Comparison of ENCODE assay signal across 27 mouse cellular contexts in the genomic region with DNA sequence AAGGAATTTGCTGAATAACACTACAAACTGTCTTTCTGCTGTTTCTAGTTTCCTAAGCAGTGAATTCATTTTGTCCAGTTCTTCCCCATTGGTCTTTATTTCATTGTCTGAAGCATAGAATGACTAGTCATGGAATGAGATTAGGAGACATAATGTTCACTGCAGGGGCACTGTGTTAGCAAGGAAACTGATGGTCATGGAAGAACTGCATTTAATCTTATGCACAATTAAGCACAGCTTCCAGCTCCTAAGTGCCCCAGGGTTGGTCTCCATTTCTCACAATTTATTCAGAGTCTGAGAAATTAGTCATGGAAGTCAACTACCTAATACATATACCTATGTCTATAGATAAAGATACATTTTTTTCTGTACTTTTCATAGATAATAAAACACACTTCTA.
DNase-seq lines count a peak whose midpoint lies in the region; ATAC-seq and TF ChIP-seq lines count a peak whose summit lies in the region.
"Had no signal": no experiment of that assay in that cellular context is flagged by ENCODE, and none has a peak within 500 bp of the region (broad histone marks: within the 10 kb centered on the region; RNA-seq: fewer than 3 reads in every experiment).

No protein-coding gene starts in this region.

- no peak overlapping the region for H3K27ac ChIP-seq in hindbrain, embryonic 11.5 days (ENCODE audit: low read depth, low read length)
- H3K27ac ChIP-seq in hindbrain, embryonic 10.5 days: no peak overlapping the region
- no peak overlapping the region for H3K27ac ChIP-seq in hindbrain, embryonic 12.5 days
- H3K27ac ChIP-seq in neural tube, embryonic 12.5 days: no peak overlapping the region
- H3K27ac ChIP-seq: embryonic facial prominence, embryonic 10.5 days; hindbrain, embryonic 15.5 days; layer of hippocampus, adult 2 months; macrophage; midbrain, embryonic 10.5 days; stomach, postnatal 0 days had no signal

- no peak overlapping the region for H3K4me2 ChIP-seq in hindbrain, embryonic 11.5 days (replicated peaks; ENCODE audit: low read depth, low read length)
- no peak overlapping the region for H3K4me2 ChIP-seq in hindbrain, embryonic 12.5 days (replicated peaks)
- no peak overlapping the region for H3K4me2 ChIP-seq in neural tube, embryonic 12.5 days (replicated peaks)
- H3K4me2 ChIP-seq: heart, embryonic 12.5 days; hindbrain, embryonic 15.5 days had no signal

- no peak for TF ChIP-seq CTCF in brain, embryonic 14.5 days (IDR thresholded peaks at IDR 0.05; ENCODE audit: borderline replicate concordance, extremely low read depth, insufficient read depth, insufficient read length)

- DNase-seq in hindbrain, embryonic 11.5 days (ENCODE audit: low spot score): peak; percentile 4
- DNase-seq in hindbrain, embryonic 10.5 days (ENCODE audit: low spot score): no peak
- DNase-seq in brain, embryonic 14.5 days (ENCODE audit: low read depth): peak; percentile 35
- no peak for DNase-seq in ovary, postnatal 10 days (ENCODE audit: low spot score)
- DNase-seq: adrenal gland, adult 8-10 months; cerebellum, postnatal 25 days; forebrain, postnatal 0 days; gastrocnemius, postnatal 14 days; heart, adult 11 months; heart, postnatal 10 days; kidney, postnatal 25 days; liver, postnatal 0 days; thymus, adult 2 months; thymus, postnatal 4 days had no signal

- no peak overlapping the region for H3K4me3 ChIP-seq in hindbrain, embryonic 11.5 days (ENCODE audit: low read depth, low read length)
- no peak overlapping the region for H3K4me3 ChIP-seq in hindbrain, embryonic 10.5 days
- no peak overlapping the region for H3K4me3 ChIP-seq in hindbrain, embryonic 12.5 days
- H3K4me3 ChIP-seq in neural tube, embryonic 12.5 days: no peak overlapping the region
- H3K4me3 ChIP-seq: embryonic facial prominence, embryonic 10.5 days; heart, embryonic 12.5 days; hindbrain, embryonic 15.5 days; layer of hippocampus, adult 2 months; midbrain, embryonic 10.5 days; myocyte had no signal

- H3K4me1 ChIP-seq in hindbrain, embryonic 11.5 days (replicated peaks; ENCODE audit: control insufficient read depth, insufficient read depth, low read length): no peaks in the 10 kb centered on the region
- H3K4me1 ChIP-seq in hindbrain, embryonic 10.5 days (replicated peaks): no peaks in the 10 kb centered on the region
- H3K4me1 ChIP-seq in hindbrain, embryonic 12.5 days: no peaks in the 10 kb centered on the region
- H3K4me1 ChIP-seq in neural tube, embryonic 12.5 days: no peaks in the 10 kb centered on the region
- H3K4me1 ChIP-seq: embryonic facial prominence, embryonic 10.5 days; heart, embryonic 12.5 days; hindbrain, embryonic 15.5 days; midbrain, embryonic 10.5 days had no signal

- H3K9ac ChIP-seq in hindbrain, embryonic 11.5 days (ENCODE audit: low read depth, low read length): no peak overlapping the region
- H3K9ac ChIP-seq in hindbrain, embryonic 12.5 days: no peak overlapping the region
- H3K9ac ChIP-seq in neural tube, embryonic 12.5 days: no peak overlapping the region
- H3K9ac ChIP-seq: forebrain, postnatal 0 days; heart, embryonic 12.5 days; hindbrain, embryonic 15.5 days; liver, postnatal 0 days had no signal

- no peak for TF ChIP-seq POLR2A in brain, embryonic 14.5 days (IDR thresholded peaks at IDR 0.05; ENCODE audit: borderline replicate concordance, extremely low read depth, insufficient read depth, insufficient read length, poor library complexity, severe bottlenecking)

- peak; percentile 68 for ATAC-seq in hindbrain, embryonic 11.5 days (ENCODE audit: low FRiP score)
- peak; percentile 56; the same call in 1 of the 2 replicates for ATAC-seq in hindbrain, embryonic 12.5 days (ENCODE audit: low FRiP score)
- ATAC-seq in neural tube, embryonic 12.5 days (ENCODE audit: low FRiP score, low read depth): peak; percentile 76; the same call in 1 of the 2 replicates
- ATAC-seq in activated CD4-positive, CD25-positive, alpha-beta regulatory T cell, adult 4 months: no peak
- ATAC-seq: forebrain, postnatal 0 days; intestine, postnatal 0 days; liver, postnatal 0 days; lung, postnatal 0 days had no signal

- no peaks in the 10 kb centered on the region for H3K27me3 ChIP-seq in hindbrain, embryonic 11.5 days (ENCODE audit: control insufficient read depth, insufficient read depth, low read length)
- no peaks in the 10 kb centered on the region for H3K27me3 ChIP-seq in hindbrain, embryonic 10.5 days (ENCODE audit: insufficient read depth, poor library complexity, severe bottlenecking)
- H3K27me3 ChIP-seq in hindbrain, embryonic 12.5 days: no peaks in the 10 kb centered on the region
- H3K27me3 ChIP-seq in neural tube, embryonic 12.5 days (replicated peaks): no peaks in the 10 kb centered on the region
- H3K27me3 ChIP-seq: heart, embryonic 12.5 days; hindbrain, embryonic 15.5 days had no signal

- no peaks in the 10 kb centered on the region for H3K36me3 ChIP-seq in hindbrain, embryonic 11.5 days (ENCODE audit: control insufficient read depth, insufficient read depth, low read length)
- H3K36me3 ChIP-seq in hindbrain, embryonic 10.5 days: no peaks in the 10 kb centered on the region
- no peaks in the 10 kb centered on the region for H3K36me3 ChIP-seq in hindbrain, embryonic 12.5 days
- H3K36me3 ChIP-seq in neural tube, embryonic 12.5 days: no peaks in the 10 kb centered on the region
- H3K36me3 ChIP-seq: embryonic facial prominence, embryonic 10.5 days; heart, embryonic 12.5 days; hindbrain, embryonic 15.5 days; midbrain, embryonic 10.5 days had no signal

- H3K9me3 ChIP-seq in hindbrain, embryonic 11.5 days (ENCODE audit: control insufficient read depth, low read length): no peaks in the 10 kb centered on the region
- H3K9me3 ChIP-seq in hindbrain, embryonic 10.5 days: no peaks in the 10 kb centered on the region
- H3K9me3 ChIP-seq in hindbrain, embryonic 12.5 days (replicated peaks): no peaks in the 10 kb centered on the region
- H3K9me3 ChIP-seq in neural tube, embryonic 12.5 days: no peaks in the 10 kb centered on the region
- H3K9me3 ChIP-seq: embryonic facial prominence, embryonic 10.5 days; heart, embryonic 12.5 days; hindbrain, embryonic 15.5 days; midbrain, embryonic 10.5 days had no signal

Comparison
In these comparisons a context has a peak if more than half of its experiments do, and no peak if none do; other contexts are left out.
1. DNase-seq: peak in hindbrain, embryonic 11.5 days (single experiment) and brain, embryonic 14.5 days (single experiment); none in hindbrain, embryonic 10.5 days (single experiment) and ovary, postnatal 10 days (single experiment).